Mouse (Mus musculus): Measurements from ENCODE around the gene Gm20908. TPM values are rescaled to one million over a fixed set of nuclear protein-coding genes. Genes with fewer than 3 reads are reported as not detected.
"Not testable (repeated sequence)": the region's sequence is repeated elsewhere in the genome, so short reads cannot be mapped to it uniquely, and the experiment has no call there.

The Gm20908 gene
- not detected in 2 replicates for polyA plus RNA-seq (2012; rRNA removed)

DNA sequence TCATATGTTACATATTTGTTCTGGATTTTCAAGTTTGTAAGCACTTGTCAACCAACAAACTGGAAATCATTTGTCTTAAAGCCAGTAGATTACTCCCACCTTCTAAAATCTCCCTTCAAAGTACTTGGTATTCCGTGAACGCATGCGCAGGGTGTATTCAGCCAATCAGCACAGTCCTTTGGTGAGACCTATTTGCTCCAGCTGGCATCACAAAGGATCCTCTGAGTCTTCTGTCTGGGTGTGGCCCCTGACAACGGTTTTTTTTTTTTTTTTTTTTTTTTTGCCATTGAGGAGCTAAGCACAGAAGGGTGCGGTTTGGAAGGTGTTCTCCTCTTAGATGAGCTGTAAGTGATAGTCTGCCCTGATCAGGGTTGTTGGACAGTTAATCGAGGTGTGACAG lies at the start of gene Gm20908:
Gm20908 (plus strand) TSS at position 301 of the 400 bp plus-strand sequence.
- DNase-seq (ENCODE audit: low spot score): not testable (repeated sequence)

Measured in urinary bladder, adult 2 months (tissue).